Mouse (Mus musculus): ENCODE measurements around the gene Otos. TPM values are rescaled to one million over a fixed set of nuclear protein-coding genes. Genes with fewer than 3 reads are reported as not detected.
A peak's percentile ranks its signal among the peaks of the same experiment; 100 is the strongest.

The Otos gene
- polyA plus RNA-seq, 1 experiment from 2014 or later: 0.64 TPM

DNA sequence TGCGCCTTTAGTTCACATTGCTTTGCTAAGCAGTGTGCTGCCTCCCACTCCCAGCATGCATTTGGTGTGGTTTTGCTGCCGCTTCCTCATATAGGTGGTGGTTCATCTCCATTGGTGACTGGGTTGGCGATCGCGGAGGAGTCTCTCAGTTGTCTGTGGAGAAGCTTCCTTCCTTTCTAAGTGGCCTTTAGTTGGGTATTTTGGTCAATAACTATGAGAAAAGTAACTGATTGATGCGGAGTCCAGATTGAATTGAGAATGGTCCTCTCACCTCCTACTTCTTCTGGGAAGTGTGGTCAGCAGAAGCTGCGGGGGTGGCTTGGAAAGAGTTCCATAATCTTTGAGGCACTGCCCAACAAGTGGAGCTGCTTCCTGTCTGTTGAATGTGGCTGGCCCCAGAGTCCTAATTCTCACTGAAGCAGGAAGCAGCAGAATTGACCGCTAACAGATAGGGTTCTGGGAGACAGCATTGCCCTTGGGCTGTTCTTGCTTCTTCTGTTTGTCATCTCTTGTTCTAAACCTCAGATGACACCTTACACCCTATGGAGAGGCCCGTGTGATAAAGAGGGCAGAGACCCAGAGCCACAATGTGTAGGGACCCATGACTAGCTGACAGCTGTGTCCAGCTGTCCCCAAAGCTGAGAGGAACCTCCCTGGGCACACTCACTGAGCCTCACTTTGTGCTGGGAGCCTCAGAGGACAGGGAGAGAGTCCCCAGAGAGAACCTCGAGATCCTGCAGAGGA is 27.5 kb upstream of the Otos start:
- 0 out of 2 replicates have a peak, but pooled peaks have one; percentile 4 for ATAC-seq (ENCODE audit: low FRiP score, low TSS enrichment)
- no peaks in the 10 kb centered on the region for H3K9me3 ChIP-seq (ENCODE audit: low read length)

DNA sequence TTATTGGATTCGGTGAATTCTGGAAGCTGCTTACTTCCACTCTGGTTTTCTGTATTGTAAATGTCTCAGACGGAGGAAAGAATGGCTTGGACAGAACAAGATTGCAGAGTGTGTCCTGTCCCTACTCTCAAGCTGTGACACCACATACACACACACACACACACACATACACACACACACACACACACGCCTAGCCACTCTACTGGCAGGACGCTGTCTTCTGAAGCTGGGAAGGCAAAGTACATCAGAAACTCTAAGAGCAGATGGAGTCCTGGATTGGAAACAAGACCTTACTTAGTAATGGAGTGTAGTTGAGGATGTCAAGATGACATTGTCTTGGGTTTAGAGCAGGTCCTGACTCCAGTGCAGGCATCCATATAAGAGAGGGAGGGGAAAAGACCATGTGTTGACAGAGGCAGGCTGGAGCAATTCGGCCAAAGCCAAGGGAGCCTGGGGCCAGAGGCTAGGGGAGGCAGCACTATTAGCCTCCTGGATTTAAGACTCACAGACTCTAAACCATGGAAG is 24.7 kb upstream of the Otos start:
- Histone ChIP-seq H3K27me3 (ENCODE audit: insufficient read depth, low read length) (no peaks in the 10 kb centered on the region), H3K4me3 (ENCODE audit: low read length) (no peak overlapping the region), H3K4me2 (replicated peaks; ENCODE audit: low read depth, low read length) (no peak overlapping the region), H3K36me3 (ENCODE audit: insufficient read depth, low read length) (no peaks in the 10 kb centered on the region), H3K9me3 (ENCODE audit: low read length) (no peaks in the 10 kb centered on the region), H3K27ac (ENCODE audit: low read length) (no peak overlapping the region), H3K9ac (replicated peaks; ENCODE audit: low read length) (no peak overlapping the region), H3K4me1 (ENCODE audit: insufficient read depth, low read length) (no peaks in the 10 kb centered on the region)
- ATAC-seq (ENCODE audit: low FRiP score, low TSS enrichment): no peak
- WGBS: 83% methylated on average over 5 of the region's 5 CpGs

More for the DNA sequence above, 27.5 kb upstream of the Otos start:
- no peak overlapping the region for H3K4me2 ChIP-seq (replicated peaks; ENCODE audit: low read depth, low read length)
- no peak overlapping the region for H3K9ac ChIP-seq (replicated peaks; ENCODE audit: low read length)
- no peak overlapping the region for H3K27ac ChIP-seq (ENCODE audit: low read length)
- H3K4me1 ChIP-seq (ENCODE audit: insufficient read depth, low read length): peaks cover 6% of the 10 kb centered on the region; the same call in 1 of the 2 replicates
- H3K27me3 ChIP-seq (ENCODE audit: insufficient read depth, low read length): 0 out of 2 replicates have a peak, but pooled peaks cover 3% of the 10 kb centered on the region
- 69% methylated on average over 10 of the region's 10 CpGs for WGBS
- no peaks in the 10 kb centered on the region for H3K36me3 ChIP-seq (ENCODE audit: insufficient read depth, low read length)
- no peak overlapping the region for H3K4me3 ChIP-seq (ENCODE audit: low read length)

DNA sequence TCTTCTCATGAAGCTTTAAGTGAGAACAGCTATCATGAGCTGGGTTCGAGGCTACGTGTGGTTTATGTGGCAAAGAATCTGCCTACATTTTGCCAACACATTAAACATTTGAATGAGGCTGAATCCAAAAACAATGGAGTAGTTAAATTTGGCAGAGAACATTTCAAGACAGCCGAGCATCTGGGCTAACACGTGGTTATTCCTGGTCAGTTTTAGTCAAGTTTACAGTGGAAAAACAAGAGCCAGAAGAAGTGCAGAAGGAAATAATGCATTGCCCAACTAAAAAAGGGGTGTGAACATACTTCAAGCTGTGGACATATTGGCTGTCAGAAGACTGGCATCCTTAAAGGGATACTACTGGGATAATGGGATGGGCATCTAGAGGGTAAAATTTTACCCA is 22.7 kb upstream of the Otos start:
- no peak for ATAC-seq (ENCODE audit: low FRiP score, low TSS enrichment)
- Histone ChIP-seq H3K4me3 (ENCODE audit: low read length) (no peak overlapping the region), H3K27ac (ENCODE audit: low read length) (no peak overlapping the region), H3K27me3 (ENCODE audit: insufficient read depth, low read length) (no peaks in the 10 kb centered on the region), H3K4me2 (replicated peaks; ENCODE audit: low read depth, low read length) (no peak overlapping the region), H3K36me3 (ENCODE audit: insufficient read depth, low read length) (no peaks in the 10 kb centered on the region), H3K9me3 (ENCODE audit: low read length) (no peaks in the 10 kb centered on the region), H3K9ac (replicated peaks; ENCODE audit: low read length) (no peak overlapping the region), H3K4me1 (ENCODE audit: insufficient read depth, low read length) (no peaks in the 10 kb centered on the region)
- 81% methylated on average over 4 of the region's 4 CpGs for WGBS

DNA sequence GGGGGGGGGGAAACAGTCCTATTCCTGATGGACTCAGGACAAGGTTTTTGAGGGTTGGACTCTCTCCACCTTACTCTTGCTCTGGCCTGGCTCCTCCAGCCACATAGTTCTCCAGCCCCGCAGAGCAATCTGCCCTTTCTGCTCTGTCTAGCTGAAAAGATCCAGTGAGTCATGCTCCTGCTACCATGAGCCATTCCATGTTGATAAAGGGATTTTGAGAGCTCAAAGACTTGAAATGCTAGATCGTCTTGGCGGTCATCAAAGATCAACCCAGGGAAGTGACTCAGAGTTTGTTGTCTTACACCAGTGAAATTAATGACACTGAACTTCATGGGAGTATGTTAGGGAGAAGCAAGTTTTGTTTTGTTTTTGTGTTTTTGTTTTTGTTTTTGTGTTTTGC is 20.8 kb upstream of the Otos start:
- Histone ChIP-seq H3K27ac (ENCODE audit: low read length) (no peak overlapping the region), H3K27me3 (ENCODE audit: insufficient read depth, low read length) (no peaks in the 10 kb centered on the region), H3K9me3 (ENCODE audit: low read length) (no peaks in the 10 kb centered on the region), H3K36me3 (ENCODE audit: insufficient read depth, low read length) (no peaks in the 10 kb centered on the region), H3K4me1 (ENCODE audit: insufficient read depth, low read length) (no peaks in the 10 kb centered on the region), H3K4me2 (replicated peaks; ENCODE audit: low read depth, low read length) (no peak overlapping the region), H3K4me3 (ENCODE audit: low read length) (no peak overlapping the region), H3K9ac (replicated peaks; ENCODE audit: low read length) (no peak overlapping the region)
- WGBS: 95% methylated on average over 3 of the region's 3 CpGs
- ATAC-seq (ENCODE audit: low FRiP score, low TSS enrichment): no peak

DNA sequence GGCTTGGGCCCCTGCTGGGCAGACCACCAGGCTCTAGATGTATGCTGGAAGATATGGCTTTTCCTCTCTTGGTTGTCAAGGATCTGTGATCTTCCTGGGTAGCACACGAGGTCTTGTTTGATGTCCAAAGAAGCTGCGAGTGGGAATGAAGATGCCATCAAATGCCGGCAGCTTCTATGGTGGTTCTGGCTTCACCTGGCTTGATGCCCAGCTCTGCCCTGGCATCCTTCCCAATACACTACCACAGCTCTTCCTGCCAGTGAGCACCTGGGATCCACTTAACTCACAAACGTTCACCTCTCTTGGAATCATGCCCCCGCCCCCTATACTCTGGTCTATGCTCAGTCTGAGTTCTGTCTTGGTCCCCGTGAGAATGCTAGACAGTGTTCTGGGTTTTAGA is 18.5 kb upstream of the Otos start:
- no peak overlapping the region for H3K4me2 ChIP-seq (replicated peaks; ENCODE audit: low read depth, low read length)
- H3K27ac ChIP-seq (ENCODE audit: low read length): no peak overlapping the region
- WGBS: 82% methylated on average over 6 of the region's 6 CpGs
- H3K27me3 ChIP-seq (ENCODE audit: insufficient read depth, low read length): no peaks in the 10 kb centered on the region
- ATAC-seq (ENCODE audit: low FRiP score, low TSS enrichment): no peak
- no peaks in the 10 kb centered on the region for H3K4me1 ChIP-seq (ENCODE audit: insufficient read depth, low read length)
- H3K36me3 ChIP-seq (ENCODE audit: insufficient read depth, low read length): no peaks in the 10 kb centered on the region
- no peak overlapping the region for H3K4me3 ChIP-seq (ENCODE audit: low read length)
- H3K9ac ChIP-seq (replicated peaks; ENCODE audit: low read length): no peak overlapping the region
- H3K9me3 ChIP-seq (ENCODE audit: low read length): no peaks in the 10 kb centered on the region

DNA sequence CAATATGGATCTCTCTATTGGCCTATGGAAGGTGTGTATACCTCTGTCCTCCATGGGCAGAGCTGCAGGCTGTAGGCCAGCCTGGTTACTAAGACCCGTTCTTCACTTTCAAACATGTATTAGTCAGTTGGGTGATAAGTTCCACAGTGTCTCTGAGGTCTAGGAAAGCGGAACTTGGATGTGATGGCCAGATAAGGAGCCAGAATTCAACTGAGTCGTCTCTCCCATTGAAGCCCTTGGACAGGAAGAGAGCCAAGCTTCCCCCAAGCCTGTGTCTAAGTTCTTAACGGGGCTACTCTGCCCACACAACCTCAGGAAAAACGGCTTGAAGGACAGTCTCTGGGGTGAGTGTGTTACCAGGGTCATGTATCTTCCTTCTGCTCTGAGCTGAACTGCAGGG is 10.8 kb upstream of the Otos start:
- 47% methylated on average over 5 of the region's 5 CpGs for WGBS
- Histone ChIP-seq H3K4me1 (ENCODE audit: insufficient read depth, low read length) (no peaks in the 10 kb centered on the region), H3K9me3 (ENCODE audit: low read length) (no peaks in the 10 kb centered on the region), H3K27me3 (ENCODE audit: insufficient read depth, low read length) (no peaks in the 10 kb centered on the region), H3K4me2 (replicated peaks; ENCODE audit: low read depth, low read length) (no peak overlapping the region), H3K9ac (replicated peaks; ENCODE audit: low read length) (no peak overlapping the region), H3K4me3 (ENCODE audit: low read length) (no peak overlapping the region), H3K27ac (ENCODE audit: low read length) (no peak overlapping the region), H3K36me3 (ENCODE audit: insufficient read depth, low read length) (no peaks in the 10 kb centered on the region)
- no peak for ATAC-seq (ENCODE audit: low FRiP score, low TSS enrichment)

DNA sequence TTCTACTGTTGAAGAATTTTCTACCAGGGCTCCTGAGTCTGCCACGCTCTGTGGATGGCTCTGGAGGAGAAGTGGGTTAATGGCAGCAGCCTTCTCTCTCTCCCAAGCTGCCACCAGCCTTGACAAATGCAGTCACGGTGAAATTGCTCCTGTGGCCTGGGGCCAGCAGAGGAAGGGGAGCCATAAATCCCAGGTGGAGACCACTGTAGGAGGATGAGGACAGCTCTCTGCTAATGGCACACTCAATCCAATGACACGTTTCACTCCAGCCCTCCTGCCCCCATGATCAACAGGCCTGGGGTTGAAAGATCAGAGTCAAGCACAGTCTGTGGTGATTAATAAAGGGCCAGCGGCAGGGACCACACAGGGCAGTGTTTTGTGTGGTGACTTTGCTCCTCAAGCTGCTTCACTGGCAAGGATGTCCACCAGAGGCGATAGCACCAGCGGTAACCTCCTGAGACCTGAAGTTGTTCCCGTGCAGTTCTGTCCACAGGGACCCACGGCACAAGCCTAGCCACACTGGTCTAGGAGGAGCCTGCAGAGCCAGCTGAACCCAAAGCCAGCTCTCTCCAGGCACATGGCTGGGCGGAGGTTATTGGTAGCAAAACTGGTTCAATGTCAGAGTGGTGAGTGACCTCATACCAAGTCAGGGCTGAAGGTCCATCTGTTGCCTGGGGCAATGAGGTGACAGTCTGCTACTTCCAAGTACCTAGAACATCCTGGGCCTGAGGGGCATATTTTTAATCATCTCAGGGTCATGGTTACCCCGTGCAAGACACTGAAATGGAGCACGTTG is 8.6 kb upstream of the Otos start:
- Histone ChIP-seq H3K4me1 (ENCODE audit: insufficient read depth, low read length) (no peaks in the 10 kb centered on the region), H3K9ac (replicated peaks; ENCODE audit: low read length) (no peak overlapping the region), H3K9me3 (ENCODE audit: low read length) (no peaks in the 10 kb centered on the region), H3K36me3 (ENCODE audit: insufficient read depth, low read length) (no peaks in the 10 kb centered on the region), H3K4me3 (ENCODE audit: low read length) (no peak overlapping the region), H3K4me2 (replicated peaks; ENCODE audit: low read depth, low read length) (no peak overlapping the region), H3K27ac (ENCODE audit: low read length) (no peak overlapping the region), H3K27me3 (ENCODE audit: insufficient read depth, low read length) (no peaks in the 10 kb centered on the region)
- WGBS: 41% methylated on average over 11 of the region's 11 CpGs
- ATAC-seq (ENCODE audit: low FRiP score, low TSS enrichment): 0 out of 2 replicates have a peak, but pooled peaks have one; percentile 39

DNA sequence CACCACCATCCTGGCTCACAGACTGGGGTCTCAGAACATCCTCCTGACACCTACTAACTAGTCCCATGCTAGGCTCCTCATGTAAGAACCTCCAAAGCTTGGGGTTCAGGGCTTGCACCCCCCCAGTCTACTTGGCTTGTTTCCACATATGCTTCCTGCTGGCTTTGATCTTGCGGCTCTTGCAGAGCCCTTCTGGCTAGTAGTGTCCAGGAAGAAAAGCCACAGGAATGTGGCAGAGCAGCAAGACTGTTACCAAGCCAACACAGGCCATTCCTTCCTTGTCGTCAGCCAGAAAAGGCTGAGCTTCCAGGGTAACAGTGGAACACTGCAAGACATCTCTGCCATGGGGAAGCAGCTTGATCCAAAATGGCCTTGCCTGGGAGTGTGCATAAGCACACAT is 6.0 kb upstream of the Otos start:
- WGBS: 69% methylated on average over 2 of the region's 2 CpGs

DNA sequence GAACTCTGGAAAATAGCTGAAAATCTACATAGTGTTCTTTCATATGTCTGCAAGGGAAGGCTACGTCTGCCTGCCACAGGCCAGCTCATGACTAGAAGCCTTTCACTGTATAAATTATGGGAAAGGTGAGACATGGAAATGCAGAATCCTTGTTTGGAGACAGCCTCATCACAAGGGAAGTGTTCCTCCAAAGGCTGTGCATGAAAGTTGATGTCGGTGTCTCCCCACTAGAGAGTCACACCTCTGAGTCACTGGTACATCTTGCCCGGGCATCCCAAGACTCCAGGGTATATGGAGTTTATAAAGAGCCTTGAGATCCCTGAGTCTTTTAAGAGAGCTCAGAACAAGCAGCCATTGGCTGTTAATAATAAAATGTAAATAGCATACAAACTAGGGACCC is 4.5 kb upstream of the Otos start:
- ATAC-seq (ENCODE audit: low FRiP score, low TSS enrichment): no peak

More for the DNA sequence above, 6.0 kb upstream of the Otos start:
- H3K27me3 ChIP-seq (ENCODE audit: insufficient read depth, low read length): no peaks in the 10 kb centered on the region
- no peak overlapping the region for H3K4me2 ChIP-seq (replicated peaks; ENCODE audit: low read depth, low read length)
- no peak overlapping the region for H3K4me3 ChIP-seq (ENCODE audit: low read length)
- H3K4me1 ChIP-seq (ENCODE audit: insufficient read depth, low read length): no peaks in the 10 kb centered on the region
- no peak overlapping the region for H3K27ac ChIP-seq (ENCODE audit: low read length)
- no peaks in the 10 kb centered on the region for H3K36me3 ChIP-seq (ENCODE audit: insufficient read depth, low read length)
- no peaks in the 10 kb centered on the region for H3K9me3 ChIP-seq (ENCODE audit: low read length)
- no peak for ATAC-seq (ENCODE audit: low FRiP score, low TSS enrichment)
- no peak overlapping the region for H3K9ac ChIP-seq (replicated peaks; ENCODE audit: low read length)

DNA sequence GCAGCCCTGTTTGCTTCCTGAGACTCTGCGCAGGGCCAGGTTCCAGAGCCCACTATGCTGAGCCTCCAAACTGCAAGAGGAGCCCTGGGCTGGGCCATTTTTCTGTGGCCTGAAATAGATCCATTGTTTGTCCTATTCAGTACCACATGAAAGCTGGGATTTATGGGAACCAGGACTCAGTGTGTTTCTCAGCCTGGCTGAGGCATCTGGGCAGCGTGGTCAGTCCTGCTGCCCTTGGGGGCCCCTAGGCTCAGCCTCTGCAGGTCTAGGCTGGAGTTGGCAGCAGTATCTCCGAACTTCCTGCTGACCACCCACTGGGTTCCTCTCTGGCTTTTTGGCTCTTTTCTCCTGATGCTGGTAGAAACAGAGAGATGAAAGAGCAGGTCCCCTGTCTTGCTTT is 2.8 kb upstream of the Otos start:
- H3K27me3 ChIP-seq (ENCODE audit: insufficient read depth, low read length): no peaks in the 10 kb centered on the region
- 0 out of 2 replicates have a peak, but pooled peaks cover 7% of the 10 kb centered on the region for H3K4me1 ChIP-seq (ENCODE audit: insufficient read depth, low read length)
- H3K36me3 ChIP-seq (ENCODE audit: insufficient read depth, low read length): no peaks in the 10 kb centered on the region
- H3K9ac ChIP-seq (replicated peaks; ENCODE audit: low read length): no peak overlapping the region
- ATAC-seq (ENCODE audit: low FRiP score, low TSS enrichment): no peak
- no peak overlapping the region for H3K27ac ChIP-seq (ENCODE audit: low read length)
- no peak overlapping the region for H3K4me2 ChIP-seq (replicated peaks; ENCODE audit: low read depth, low read length)
- H3K9me3 ChIP-seq (ENCODE audit: low read length): no peaks in the 10 kb centered on the region
- no peak overlapping the region for H3K4me3 ChIP-seq (ENCODE audit: low read length)
- 57% methylated on average over 3 of the region's 3 CpGs for WGBS

More for the DNA sequence above, 4.5 kb upstream of the Otos start:
- no peak overlapping the region for H3K4me3 ChIP-seq (ENCODE audit: low read length)
- no peaks in the 10 kb centered on the region for H3K36me3 ChIP-seq (ENCODE audit: insufficient read depth, low read length)
- no peak overlapping the region for H3K9ac ChIP-seq (replicated peaks; ENCODE audit: low read length)
- H3K9me3 ChIP-seq (ENCODE audit: low read length): no peaks in the 10 kb centered on the region
- 90% methylated on average over 3 of the region's 3 CpGs for WGBS
- H3K27ac ChIP-seq (ENCODE audit: low read length): no peak overlapping the region
- no peaks in the 10 kb centered on the region for H3K27me3 ChIP-seq (ENCODE audit: insufficient read depth, low read length)
- no peak overlapping the region for H3K4me2 ChIP-seq (replicated peaks; ENCODE audit: low read depth, low read length)
- H3K4me1 ChIP-seq (ENCODE audit: insufficient read depth, low read length): 0 out of 2 replicates have a peak, but pooled peaks cover 4% of the 10 kb centered on the region

Data from kidney, embryonic 16.5 days (tissue).